Mouse (Mus musculus) CH12.LX (cell line): ENCODE results near the gene Pnldc1.

Experiments
- CHD2 ChIP-seq: IDR thresholded peaks from 2 replicates; pipeline ENCODE4 v1.6.1; 2011; ENCODE audit warnings: low read length, improper control_type of control experiment
- CTCF ChIP-seq, 2 experiments: IDR thresholded peaks in 1 of 2; conservative IDR thresholded peaks in 1 of 2; 2 replicates each; pipeline ENCODE4 v1.5.1; 2011 to 2012; ENCODE audit warnings: low read depth in 2 of 2, low read length in 2 of 2, improper control_type of control experiment in 1 of 2, inconsistent platforms in 1 of 2, mild to moderate bottlenecking in 1 of 2, moderate library complexity in 1 of 2
- EP300 ChIP-seq: IDR thresholded peaks from 2 replicates; pipeline ENCODE4 v1.6.1; 2011; ENCODE audit warnings: low read length, improper control_type of control experiment
- HCFC1 ChIP-seq: IDR thresholded peaks from 2 replicates; pipeline ENCODE4 v1.6.1; 2012; ENCODE audit warnings: low read depth, mild to moderate bottlenecking, inconsistent platforms, low read length, improper control_type of control experiment
- RCOR1 ChIP-seq: conservative IDR thresholded peaks from 2 replicates; pipeline ENCODE4 v1.6.1; 2012; ENCODE audit warnings: low read depth, mild to moderate bottlenecking, inconsistent platforms, low read length, improper control_type of control experiment
- SMC3 ChIP-seq: IDR thresholded peaks from 2 replicates; pipeline ENCODE4 v1.6.1; 2011; ENCODE audit warnings: low read depth, low read length, improper control_type of control experiment
- ZC3H11A ChIP-seq: IDR thresholded peaks from 2 replicates; pipeline ENCODE4 v1.6.1; 2012; ENCODE audit warnings: low read depth, mild to moderate bottlenecking, inconsistent platforms, low read length, improper control_type of control experiment

DNA sequence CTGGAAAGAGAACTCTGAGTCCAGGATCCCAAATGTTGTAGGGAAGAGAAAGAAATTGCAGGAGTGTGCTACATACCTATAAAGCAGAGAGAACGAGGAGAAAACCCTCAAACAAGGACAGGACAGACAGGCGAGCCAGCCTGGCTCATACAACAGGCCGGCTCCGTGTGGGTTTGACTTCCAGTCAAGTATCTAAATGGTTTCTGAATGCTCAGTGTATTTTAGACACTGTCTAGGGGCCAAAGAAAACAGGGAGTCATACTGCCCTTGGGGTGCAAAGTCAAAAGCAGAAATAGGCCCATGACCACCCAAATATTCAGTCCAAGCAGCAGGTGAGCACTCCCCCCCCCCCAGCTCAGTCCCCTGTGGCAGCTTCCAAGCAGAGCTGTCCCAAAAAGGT lies 4.2 kb downstream of the Pnldc1 start:
- TF ChIP-seq CHD2 (no peak), RCOR1 (no peak), ZC3H11A (no peak), SMC3 (no peak), HCFC1 (no peak), CTCF (conservative IDR thresholded peaks at IDR 0.05 in 1 of 2, IDR thresholded peaks at IDR 0.05 in 1 of 2; ENCODE audit: low read depth in 2 of 2, low read length in 2 of 2) (no peak), EP300 (no peak)
